Mouse (Mus musculus) gonadal fat pad, adult 2 months (tissue): ENCODE measurements around the gene Cenpi. TPM values are rescaled to one million over a fixed set of nuclear protein-coding genes. Genes with fewer than 3 reads are reported as not detected.

Source experiments
- DNase-seq: peaks from one replicate; pipeline ENCODE4 v3.0.0-alpha.2; 2012; ENCODE audit warnings: low read depth
- polyA plus RNA-seq: library from polyadenylated mRNA; depleted of rRNA; stranded (reverse); fragments of >200 nt; gene quantifications from 2 replicates; pipeline ENCODE4 v1.2.3, GENCODE M21; 2012; rRNA removed

The Cenpi gene
- polyA plus RNA-seq, 1 experiment, result 0.43 TPM

DNA sequence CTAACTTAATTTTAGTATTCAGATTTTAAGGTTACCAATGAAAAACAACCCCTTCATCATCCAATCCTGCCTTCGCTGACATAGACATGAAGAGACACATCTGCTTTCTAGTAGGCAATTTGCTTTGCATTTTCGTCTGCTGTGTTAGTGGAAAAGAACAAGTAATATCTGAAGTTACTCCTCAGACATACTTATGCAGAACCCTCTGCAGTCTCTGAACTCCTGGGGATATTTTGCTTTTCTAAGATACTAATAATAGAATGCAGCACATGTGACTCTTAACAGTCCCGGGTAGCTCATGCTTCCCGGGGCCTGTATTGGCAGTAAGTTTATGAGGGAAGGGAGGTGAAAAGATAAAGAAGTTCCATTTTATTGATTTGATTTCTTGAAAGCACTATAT, 54.3 kb downstream of the Cenpi start:
- DNase-seq, result no peak

GRCm38 (mm10) chrX:134365421-134365820, 57.5 kb downstream of the Cenpi start:
- DNase-seq, result no peak

DNA sequence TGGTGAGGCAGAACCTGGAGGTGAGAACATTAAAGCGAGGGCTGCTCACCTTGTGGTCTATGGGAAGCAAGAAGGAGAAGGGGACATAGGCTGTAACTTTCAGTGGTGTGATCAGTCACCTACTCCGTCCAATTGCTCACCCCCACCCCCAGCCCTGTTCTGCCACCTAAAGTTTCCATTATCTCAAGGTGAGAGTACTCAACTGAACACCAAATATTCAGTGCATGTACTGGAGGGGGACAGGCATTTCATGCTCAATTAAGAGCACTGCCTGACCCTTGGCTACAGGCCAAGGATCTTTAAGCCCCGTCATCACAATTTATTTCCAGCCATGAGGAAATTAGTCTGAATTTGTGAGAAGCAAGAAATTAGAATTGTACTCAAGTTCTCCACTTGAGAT, 58.7 kb downstream of the Cenpi start:
- DNase-seq, result no peak

DNA sequence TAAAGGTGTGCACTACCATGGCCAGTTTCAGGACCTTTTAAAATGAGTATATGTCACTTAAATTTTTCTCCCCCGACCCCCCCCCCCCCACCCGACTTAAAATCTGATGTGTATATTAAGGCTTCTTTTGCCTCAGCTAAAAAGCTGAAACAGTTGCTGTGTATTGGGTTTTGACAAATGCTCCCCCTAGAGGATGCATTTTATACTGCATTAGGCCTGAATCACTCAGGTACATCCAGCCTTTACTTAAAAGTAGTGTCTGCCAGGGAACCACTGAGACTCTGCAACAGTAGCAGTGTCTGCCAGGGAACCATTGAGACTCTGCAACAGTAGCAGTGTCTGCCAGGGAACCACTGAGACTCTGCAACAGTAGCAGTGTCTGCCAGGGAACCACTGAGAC, 63.4 kb downstream of the Cenpi start:
- no peak for DNase-seq

DNA sequence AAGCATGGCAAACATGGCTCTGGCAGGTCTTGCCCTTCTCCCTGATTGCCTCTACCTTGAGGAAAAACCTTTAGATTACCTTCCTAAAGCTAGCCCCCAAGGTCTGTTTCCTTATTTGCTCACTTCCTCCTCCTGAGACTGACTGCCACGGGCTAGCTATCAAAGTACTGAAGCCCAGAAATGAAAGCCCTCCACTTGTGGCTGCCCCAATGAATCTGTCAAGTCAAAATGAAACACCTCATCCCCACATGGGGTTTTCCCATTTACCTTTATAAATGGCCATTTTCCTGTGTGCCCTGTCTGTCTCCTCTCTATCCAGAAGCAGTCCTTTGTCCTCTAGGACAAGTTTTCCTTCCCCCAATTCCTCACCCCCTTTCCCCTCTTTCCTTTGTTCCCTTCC, 66.3 kb downstream of the Cenpi start:
- no peak for DNase-seq

DNA sequence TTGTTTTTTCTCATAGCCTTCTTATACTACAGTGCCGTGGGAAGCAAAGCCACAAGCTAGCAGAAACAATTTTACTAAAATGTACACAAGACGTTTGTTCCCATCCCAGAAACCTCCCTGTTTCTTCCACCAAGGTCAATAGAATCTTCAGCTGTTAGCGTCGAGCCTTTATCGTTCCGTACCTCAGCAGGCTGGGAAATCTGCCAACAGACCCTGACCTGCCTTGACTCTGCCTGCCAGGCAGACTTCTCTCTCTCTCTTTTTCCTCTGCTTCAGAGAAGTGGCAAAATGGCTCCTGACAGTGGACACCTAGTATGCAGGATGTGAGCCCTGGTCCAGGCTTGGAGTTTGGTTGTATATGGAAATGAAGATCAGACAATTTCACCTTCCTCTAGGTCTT, 77.0 kb downstream of the Cenpi start:
- DNase-seq, result no peak

GRCm38 (mm10) chrX:134398972-134399371, 91.1 kb downstream of the Cenpi start:
- DNase-seq, result no peak

DNA sequence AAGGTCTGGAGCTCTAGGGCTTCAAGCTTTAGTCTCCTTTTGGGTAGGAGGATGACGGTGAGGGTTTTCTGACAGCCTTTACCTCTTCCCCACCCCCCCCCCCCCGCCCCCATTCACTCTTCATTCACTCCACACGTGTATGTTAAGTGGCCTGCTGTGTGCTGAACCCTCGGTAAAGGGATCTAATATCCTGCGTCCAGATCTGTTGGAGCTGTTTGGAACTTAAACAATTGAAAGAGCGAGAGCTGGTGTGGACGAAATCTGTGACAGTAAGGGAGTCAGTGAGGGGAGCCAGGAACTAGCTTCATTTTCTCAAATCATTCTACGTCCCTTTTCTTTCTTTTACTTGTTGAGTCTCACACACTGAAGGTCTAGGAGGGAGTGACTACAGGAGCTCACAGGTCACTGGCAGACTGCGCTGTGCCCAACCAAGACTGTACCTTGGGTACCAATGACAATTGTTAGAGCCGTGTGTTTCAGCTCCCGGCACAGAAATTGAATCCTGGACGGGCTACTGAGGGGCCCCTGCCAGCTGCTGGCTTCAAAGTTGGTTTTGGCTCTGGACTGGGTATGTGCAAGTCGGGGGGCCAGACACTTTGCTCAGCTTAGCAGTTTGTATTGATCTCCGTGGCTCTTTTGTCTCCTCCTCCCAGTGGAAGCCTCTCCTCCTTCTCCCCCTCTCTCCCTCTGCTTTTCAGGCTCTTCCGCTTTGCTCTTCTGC, 96.1 kb downstream of the Cenpi start, which contains the start of gene Drp2:
Drp2 (plus strand) TSS at position 689 of the 721 bp plus-strand sequence.
- no peak for DNase-seq

DNA sequence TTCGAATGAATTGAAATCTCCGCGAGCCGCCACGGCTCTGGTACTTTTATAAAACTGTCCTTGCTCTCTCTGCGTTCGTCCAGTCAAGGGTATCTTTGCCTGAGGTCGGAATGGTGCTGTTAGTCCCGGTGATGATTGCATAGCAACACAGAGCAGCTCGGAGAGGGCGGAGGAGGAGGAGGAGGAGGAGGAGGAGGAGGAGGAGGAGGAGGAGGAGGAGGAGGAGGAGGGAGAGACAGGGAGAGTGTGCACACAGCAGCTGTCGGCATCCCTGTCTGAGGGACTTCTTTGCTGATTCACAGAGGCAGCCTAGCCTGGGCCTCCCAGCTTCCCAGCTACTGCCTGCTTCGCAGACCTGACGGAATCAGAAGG, 96.7 kb downstream of the Cenpi start:
- DNase-seq, result no peak

DNA sequence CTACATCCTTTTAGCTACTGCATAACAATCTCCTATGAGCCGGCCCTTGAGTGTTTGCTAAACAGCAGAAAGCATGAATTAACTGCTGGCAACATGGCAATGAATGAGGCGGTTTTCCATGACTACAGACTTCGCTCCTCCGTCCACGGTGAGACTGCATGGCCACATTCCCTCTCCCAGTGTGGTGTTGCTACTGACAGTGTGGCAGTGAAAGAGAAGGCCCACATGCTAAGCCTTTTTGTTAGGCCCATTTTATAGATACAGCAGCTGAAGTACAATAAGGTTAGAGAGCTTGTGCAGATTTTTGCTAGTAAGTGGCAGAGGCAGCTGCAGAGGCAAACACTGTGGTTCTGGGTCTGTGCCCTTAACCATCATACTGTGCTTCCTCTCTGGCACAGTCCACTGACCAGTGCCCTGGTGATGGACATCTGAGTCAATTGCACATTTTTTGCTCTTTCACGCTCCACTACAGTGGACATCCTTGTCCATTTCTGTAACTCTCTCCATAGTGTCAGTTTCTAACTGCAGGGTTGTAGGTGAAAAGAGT, 101.5 kb downstream of the Cenpi start:
- DNase-seq, result no peak

- DNase-seq, result no peak
These were observed 104.2 kb downstream of the Cenpi start for GRCm38 (mm10) chrX:134412096-134412495.

Other genes with a start within 250 kb of the Cenpi start
- 24.0 and 31.0 TPM in 2 replicates for gene Cstf2, start 248.9 kb upstream of the Cenpi start, polyA plus RNA-seq
- 8.8 and 11.9 TPM in 2 replicates for gene Xkrx, start 146.0 kb upstream of the Cenpi start, polyA plus RNA-seq
- 0.14 and 0.24 TPM in 2 replicates for gene Arl13a, start 120.6 kb upstream of the Cenpi start, polyA plus RNA-seq
- gene Nox1, start 86.1 kb upstream of the Cenpi start, polyA plus RNA-seq, result not detected in 2 replicates
- gene Trmt2b, start 31.1 kb upstream of the Cenpi start, polyA plus RNA-seq, result 9.3 and 11.5 TPM in 2 replicates
- gene Tmem35a, start 12.9 kb upstream of the Cenpi start, polyA plus RNA-seq, result 0.63 and 1.0 TPM in 2 replicates
- gene Drp2, start 96.5 kb downstream of the Cenpi start, polyA plus RNA-seq, result 0.81 and 1.3 TPM in 2 replicates
- gene Taf7l, start 168.4 kb downstream of the Cenpi start, polyA plus RNA-seq, result not detected in 2 replicates
- 1.8 and 2.4 TPM in 2 replicates for gene Timm8a1, start 233.8 kb downstream of the Cenpi start, polyA plus RNA-seq